Mouse (Mus musculus) neural tube, embryonic 10.5 days (tissue): Measurements from ENCODE around the gene Trpv2.

Experiments used
- DNase-seq: peaks from one replicate; pipeline ENCODE4 v3.0.0-alpha.2; 2017; ENCODE audit warnings: low spot score; ENCODE audit errors: extremely low spot score

Gene Trpv2

DNA sequence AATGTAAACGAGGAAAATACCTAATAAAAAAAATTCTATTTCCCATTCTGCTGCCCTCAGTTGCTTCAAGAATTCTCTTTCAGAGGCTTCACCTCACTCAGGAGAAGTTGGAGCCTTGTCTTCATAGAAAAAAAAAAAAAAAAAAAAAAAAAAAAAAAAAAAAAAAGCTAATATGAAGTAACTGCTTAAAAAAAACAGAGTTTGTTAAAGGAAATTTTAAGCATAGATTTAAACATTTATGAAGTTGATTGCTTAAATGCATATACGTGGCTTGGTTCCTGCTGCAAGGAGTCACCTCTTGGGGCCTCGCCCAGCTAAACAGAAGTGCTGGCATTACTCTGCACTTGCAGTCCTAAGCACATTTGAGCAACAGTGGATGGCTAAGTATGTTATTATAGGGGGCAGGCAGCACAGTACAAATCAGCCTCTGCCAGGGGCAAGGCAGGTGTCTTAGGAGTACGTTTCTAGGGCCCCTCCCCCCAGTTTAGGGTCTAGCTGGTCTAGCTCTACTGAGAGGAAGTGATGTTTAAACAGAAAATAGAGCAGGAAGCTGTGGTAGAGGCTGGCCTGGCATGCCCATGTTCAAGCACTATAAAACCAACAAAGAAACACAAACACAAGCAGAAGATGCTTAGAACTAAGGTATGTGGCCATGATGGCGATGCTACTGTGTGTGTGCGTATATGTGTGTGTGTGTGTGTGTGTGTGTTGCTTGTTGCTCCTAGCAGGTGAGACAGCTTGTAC, at the start of gene Trpv2:
Gene Trpv2 (plus strand): TSS at position 528 of the 744 bp plus-strand sequence.
- no peak for DNase-seq

DNA sequence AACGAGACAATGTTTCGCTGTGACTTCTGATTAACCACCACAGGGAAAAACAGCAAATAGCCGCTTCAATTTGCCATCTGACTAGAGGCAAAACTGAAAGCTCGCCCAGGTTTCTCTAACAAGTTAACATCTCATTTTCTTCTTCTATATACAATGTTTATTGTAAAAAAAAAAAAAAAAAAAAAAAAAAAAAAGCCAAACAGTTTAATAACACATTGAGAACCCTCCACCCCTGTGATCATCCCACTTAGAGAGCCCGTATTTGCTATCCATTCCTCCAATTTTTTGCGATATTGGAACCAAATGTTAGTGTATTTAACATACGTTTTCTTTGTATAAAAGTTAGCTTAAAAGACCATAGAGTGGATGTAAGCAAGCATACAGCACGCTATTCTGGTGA, 37.2 kb upstream of the Trpv2 start:
- no peak for DNase-seq

- no peak for DNase-seq
Measured at GRCm38 (mm10) chr11:62537590-62537989, 36.7 kb upstream of the Trpv2 start.

GRCm38 (mm10) chr11:62538321-62539088, 35.8 kb upstream of the Trpv2 start:
- peak; percentile 79 for DNase-seq

GRCm38 (mm10) chr11:62539089-62539890, 35.0 kb upstream of the Trpv2 start, which contains the start of gene Cenpv:
Cenpv (minus strand) TSS chr11:62539261.
- DNase-seq: peak; percentile 73

DNA sequence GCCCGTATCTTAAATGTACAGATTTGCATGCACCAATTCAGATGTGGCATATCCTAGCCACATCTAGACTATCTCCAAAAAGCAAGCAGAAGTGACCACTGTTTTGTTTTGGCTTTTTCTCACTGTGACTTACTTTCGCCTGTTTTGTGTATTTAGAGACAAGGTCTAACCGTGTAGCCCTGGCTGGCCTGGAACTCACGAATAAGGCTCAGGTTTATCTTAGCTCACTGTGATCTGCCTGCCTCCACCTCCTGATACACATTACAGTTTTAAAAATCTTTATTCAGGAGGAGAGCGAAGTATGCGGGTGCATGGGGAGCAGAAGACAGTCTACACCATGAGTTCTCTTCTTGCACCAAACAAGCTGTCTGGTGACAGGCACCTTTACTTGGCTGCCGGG, 34.1 kb upstream of the Trpv2 start:
- DNase-seq: no peak

DNA sequence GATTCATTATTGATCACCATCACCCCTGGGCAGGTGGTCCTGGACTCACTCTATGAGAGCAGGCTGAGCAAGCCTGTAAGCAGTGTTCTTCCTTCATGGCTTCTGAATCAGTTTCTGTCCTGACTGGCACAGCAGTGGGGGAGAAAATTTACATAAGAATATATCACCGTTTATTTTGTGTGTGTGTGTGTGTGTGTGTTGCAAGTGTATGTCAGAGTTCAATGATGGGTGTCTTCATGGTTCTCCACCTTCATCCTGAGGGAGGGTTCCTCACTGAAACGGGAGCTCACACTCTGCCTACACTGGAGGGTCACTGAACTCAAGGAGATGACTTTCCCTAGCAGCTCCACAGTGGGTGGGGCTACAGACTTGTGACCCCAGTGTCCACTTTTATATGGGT, 33.3 kb upstream of the Trpv2 start:
- DNase-seq: no peak

DNA sequence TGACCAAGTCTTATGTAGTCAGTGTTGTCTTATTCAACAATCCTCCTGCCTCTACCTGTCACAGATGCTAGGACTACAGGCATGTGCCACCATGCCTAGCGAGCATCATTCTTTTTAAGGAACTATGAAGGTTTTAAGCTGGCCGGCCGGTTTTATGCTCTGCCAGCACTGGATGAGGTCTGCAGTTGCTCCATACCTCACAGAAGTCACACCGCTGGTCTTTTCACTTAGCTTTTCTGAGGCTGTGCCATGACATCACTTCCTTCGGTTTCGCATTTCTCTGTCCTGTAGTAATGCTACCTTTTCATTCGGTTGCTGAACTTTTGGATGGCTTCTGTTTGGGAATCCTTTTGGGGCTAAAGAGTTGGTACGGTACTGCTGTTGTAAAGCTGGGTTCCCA, 32.7 kb upstream of the Trpv2 start:
- no peak for DNase-seq

GRCm38 (mm10) chr11:62543991-62544390, 30.3 kb upstream of the Trpv2 start:
- no peak for DNase-seq

- no peak for DNase-seq
Measured at GRCm38 (mm10) chr11:62549782-62550181, 24.5 kb upstream of the Trpv2 start.

DNA sequence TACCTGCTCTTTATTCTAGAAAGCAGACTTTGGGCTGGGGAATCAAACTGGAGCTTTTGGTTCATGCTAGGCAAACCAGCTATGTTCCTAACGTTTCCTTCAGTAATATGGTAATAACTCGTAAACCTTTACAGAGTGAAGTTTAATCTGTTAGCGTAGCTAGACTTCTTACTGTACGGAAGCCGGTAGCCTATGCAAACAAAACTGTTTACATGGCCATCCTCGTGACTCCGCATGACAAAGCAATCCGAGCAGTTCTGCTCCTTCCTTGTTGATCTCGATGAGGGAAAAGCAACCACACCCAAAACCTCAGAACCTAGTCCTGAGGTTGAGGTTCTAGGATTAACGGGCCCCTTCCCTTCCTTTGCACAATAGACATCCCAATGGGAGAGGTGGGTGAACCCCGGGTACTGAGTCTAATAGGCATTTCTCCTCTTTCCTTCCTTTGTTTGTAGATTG, 24.0 kb upstream of the Trpv2 start:
- no peak for DNase-seq

DNA sequence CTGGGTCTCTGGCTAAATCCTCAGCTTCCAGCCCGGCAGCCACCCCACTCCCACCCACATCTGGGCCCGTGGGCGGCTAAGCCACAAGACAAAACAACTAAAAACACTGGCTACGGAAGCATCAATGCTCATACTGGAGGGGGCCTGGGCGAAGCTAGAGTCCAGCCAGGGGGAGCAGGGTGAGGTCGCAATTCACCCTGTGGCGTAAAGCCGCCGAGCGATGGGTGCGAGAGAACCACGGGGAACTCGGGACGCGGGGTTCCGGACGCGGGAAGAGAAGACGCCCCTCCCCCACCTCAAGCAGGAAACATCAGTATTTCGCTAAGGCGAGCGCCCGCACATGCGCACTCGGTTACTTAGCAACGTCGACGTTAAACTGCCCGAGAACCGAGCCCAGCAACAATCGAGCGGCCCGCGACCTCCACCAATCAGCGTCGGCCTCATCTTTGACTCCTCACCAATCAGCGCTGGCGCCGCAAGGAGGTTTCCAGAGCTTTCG, 23.5 kb upstream of the Trpv2 start, which contains the start of gene Ubb:
Gene Ubb (plus strand): TSS at position 445 of the 499 bp plus-strand sequence.
- peak; percentile 98 for DNase-seq

- peak; percentile 91 for DNase-seq
Measured at GRCm38 (mm10) chr11:62551226-62552119, 22.8 kb upstream of the Trpv2 start.

DNA sequence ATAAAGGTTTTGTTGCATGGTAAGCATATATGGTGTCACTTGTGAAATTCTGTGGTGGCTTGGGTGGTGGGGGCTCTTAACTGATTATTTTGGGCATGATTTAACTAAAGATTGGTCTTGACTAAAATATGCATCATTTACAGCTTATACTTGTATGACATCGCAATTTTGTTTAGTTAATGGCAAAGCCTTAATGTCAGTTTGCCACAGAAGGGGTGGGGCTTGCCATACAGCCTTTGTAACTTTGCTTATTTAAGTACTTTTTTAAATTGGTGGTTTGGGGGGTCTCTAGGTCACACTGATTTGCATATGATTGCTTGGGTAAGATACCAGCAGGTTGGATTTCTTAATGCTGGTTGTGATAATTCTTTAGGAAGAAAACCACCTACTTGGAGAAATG, 21.1 kb upstream of the Trpv2 start:
- no peak for DNase-seq

DNA sequence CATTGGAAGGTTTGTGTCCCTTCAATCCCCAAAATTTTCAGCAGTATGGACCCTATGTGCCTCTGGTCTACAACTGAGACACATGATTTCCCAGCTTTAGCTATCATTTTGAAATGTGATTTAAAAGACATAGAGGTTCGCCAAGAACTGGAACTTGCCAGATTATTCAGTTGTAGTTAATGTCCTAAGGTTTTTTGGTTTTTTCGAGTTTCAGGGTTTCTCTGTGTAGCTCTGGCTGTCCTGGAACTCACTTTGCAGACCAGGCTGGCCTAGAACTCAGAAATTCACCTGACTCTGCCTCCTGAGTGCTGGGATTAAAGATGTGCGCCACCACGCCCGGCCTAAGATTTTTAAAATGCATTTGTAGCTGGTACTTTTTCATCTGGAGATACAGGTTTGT, 20.7 kb upstream of the Trpv2 start:
- DNase-seq: no peak

DNA sequence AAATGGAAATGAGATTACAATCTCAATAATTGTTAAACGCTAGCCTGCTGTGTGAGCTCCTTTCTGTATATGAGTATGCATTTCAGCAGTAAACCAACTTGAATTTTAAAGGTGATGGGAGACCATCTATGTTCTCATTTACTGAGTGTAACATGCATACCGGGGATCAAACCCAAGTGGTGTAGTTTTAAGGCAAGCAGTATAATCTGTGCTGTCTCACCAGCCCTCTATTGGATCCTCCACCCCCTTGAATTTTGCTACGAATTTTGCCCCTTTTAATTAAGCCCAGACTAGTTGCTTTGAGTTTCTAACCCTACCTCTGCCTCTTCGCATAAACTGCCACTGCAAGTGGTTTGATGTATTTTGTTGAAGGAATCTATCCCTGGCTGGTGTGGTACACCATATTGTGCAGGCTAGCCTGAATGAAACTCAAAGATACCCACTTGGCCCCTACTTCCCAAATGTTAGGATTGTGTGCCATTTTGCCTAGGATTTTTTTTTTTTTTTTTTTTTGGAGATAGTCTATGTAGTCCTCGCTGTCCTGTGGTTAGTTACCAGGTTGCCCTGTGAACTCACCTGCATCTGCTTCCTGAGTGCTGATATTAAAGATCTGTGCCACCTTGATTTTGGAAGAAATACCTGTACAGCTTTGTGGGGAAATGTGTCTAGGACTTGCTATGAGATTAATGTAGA, 20.0 kb upstream of the Trpv2 start:
- no peak for DNase-seq

DNA sequence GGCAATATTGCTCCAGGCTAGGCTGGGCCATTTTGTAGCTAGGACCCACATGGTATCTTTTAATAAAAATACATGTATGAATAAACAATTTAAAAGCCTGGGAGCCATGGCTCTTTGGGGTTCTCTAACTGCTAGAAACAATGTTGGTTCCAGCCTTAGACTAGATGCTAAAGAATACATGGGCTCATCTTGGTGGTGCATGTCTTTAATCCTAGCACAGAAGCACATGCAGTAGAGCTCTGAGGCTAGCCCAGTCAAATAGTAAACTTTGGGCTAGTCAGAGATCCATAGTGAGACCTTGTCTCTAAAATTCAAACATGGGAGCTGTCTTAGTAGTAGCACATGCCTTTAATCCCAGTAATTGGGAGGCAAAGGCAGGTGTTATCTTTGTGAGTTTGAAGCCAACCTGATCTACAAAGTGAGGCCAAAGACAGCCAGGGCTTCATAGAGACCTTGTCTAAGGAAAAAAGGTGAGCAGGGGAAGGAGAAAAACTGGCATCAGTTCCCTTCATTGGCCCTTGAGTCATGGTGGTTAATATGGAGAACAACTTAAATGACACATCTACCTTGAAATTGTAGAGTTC, 19.3 kb upstream of the Trpv2 start:
- no peak for DNase-seq

DNA sequence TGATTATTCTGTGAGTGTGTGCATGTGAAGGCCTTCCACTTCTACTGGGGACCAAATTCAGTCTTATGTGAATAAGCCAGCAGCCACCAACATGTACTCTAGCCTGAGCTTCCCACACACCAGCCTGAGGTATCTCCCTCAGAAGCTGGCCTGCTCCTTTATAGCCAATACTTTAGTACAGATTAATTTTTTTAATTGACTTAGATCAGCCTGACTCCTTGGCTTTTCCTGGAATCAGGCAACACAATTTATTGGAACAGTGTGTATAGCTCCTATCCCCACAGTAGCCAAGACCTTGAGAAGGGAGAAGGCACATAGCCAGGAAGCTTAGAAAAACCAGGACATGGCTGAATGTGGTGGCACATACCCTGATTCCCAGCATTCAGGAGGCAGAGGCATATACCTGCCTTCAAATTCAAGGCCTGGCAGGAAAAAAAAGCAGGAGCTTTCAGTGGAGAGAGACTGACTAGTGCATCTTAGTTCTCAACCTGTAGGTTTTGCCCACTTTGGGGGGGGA, 18.3 kb upstream of the Trpv2 start:
- no peak for DNase-seq

- DNase-seq: no peak
Measured at GRCm38 (mm10) chr11:62557205-62557604, 17.1 kb upstream of the Trpv2 start.
